Mouse (Mus musculus) right cerebral cortex, postnatal 36 days (tissue): ENCODE data around the gene Il7r.
"Not testable (repeated sequence)": the region's sequence is repeated elsewhere in the genome, so short reads cannot be mapped to it uniquely, and the experiment has no call there.

Experiments
- DNase-seq, 2 experiments: peaks; one replicate each; pipeline ENCODE4 v3.0.0; 2022; ENCODE audit warnings: low spot score in 2 of 2, mixed read lengths in 1 of 2

Il7r gene

DNA sequence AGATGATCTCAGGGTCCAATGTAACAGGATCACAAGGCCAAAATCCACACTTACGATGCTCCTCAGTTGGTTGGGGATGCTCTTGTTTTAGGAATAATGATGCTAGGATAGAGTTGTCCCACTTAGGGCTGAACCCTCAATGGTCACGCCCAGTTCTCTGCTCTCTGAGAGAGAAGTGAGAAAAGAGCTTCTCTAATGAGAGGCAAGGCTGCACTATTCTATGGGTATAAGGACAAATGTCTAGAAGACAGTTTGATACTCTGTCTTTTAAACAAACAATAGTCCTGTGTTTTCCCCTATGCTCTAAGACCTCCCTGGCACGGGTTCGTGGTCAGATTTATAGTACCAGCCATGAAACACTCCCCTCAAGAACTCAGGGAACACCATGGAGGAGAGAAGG is at the start of gene Il7r:
Gene Il7r (minus strand): TSS at position 101 of the 400 bp plus-strand sequence.
- no peak for DNase-seq

DNA sequence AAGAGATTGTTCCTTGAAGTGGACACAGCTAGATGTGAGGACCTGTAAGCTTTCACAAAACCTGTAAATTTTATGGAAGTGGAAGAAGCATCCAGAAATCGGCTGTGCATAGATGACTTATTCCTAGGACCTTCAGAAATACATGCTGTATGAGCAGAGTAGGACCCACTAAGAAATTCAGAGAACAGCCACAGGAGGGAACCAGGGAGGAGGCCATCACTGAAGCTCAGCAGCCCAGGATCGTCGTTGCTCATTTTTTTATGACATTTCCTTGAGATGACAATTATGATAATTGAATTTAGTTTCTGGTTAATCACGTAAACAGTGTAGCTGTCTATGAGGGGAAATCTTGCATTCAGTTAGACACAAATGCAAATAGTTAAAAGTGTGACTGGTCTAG is 47.3 kb upstream of the Il7r start:
- no peak for DNase-seq

- no peak for DNase-seq
Measured at GRCm38 (mm10) chr15:9574796-9575195, 44.8 kb upstream of the Il7r start.

- DNase-seq = no peak
Measured at GRCm38 (mm10) chr15:9573361-9573760, 43.4 kb upstream of the Il7r start.

DNA sequence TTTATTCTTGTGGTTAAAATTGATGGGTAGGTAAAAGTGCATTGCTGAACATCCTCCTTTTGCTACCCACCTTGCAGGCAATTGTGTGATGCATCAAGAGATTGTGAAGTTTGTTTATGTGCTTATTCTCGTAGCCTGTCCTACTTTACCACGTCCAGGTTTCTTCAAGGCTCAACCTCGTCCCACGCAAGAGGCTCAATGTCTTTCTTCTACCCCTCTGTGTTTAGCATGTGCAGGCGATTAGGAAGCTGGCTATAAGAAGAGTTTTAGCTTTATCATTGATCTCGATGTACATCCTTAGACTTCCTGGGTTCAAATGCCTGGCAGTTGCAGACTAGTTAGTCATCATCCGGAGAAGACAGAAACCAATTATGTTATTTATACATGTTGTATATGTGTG is 42.7 kb upstream of the Il7r start:
- no peak for DNase-seq

DNA sequence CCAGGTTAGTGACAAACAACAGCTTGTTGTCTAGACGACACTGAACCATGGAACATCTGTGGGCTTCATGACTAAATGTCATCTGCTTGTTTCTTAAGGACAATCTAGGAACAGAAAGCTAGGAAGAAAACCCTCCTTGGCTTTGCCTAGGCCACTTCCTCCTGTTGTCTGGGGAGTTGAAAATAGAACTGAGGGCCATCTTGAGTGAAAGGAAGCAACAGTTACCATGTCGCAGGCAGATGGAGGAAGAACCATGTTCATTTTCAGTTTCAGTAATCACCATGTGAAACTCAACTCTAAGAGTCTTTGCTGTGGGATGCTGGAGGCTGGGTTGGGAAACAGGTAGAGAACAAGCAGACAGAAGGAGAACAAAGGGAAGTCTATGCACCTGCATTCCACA is 41.9 kb upstream of the Il7r start:
- DNase-seq = no peak

DNA sequence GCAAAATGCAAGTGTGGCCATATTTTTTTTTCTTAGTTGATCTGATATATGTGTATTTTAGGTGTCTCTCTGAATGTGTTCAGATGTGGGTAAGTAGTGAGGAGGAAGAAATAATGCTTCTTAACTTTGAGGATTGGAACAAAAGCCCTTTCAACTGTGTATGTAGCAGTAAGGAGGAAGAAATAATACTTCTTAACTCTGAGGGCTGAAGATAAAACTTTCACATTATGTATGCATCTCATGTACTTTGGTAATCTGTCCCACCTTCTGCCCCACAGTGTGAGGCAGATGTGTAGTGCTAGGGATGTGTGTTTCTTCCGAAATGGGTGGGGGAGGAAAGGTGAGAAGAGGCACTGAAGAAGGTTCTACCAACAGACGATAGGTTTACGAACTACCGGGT is 37.3 kb upstream of the Il7r start:
- no peak for DNase-seq

GRCm38 (mm10) chr15:9565396-9565795 is 35.4 kb upstream of the Il7r start:
- DNase-seq = no peak

DNA sequence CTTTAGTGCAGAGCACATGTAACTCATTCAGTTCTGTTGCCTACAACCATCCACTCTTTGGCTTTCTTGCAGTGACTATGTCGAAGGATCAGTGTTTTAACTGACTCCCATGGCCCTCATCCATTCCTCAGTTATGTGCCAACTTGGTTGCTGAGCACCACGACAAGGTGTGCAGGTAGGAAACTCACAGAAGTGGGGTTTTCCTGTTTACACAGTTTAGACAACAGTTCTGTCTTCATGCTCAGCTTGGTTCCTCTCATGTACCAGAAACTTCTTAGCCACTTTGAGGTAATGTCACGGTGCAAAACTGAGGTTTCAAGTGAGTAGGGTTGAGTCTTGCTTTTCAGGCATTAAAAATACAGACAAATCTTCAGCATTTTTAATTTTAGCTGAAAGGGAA is 34.2 kb upstream of the Il7r start:
- DNase-seq = no peak

DNA sequence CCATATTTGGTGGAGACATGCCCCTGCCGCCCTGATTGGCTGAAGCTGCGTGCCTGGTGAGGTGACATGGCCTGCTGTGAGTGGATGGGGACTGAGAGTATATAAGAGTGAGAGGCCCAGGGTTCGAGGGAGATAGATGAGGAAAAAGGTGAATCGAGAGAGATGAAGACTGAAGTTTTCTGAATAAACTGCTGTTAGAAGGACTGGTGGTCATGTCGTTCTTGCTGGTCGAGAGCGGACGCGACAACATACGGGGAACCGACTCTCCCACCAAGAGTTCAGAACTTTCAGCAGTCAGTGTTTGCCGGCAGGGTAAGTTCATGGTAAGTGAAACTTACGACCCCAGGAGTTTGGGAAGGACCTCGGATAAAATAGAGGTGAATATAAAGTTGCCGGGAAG is 27.3 kb upstream of the Il7r start:
- not testable (repeated sequence) for DNase-seq

GRCm38 (mm10) chr15:9548951-9549350 is 19.0 kb upstream of the Il7r start:
- no peak for DNase-seq

GRCm38 (mm10) chr15:9535200-9535599 is 5.2 kb upstream of the Il7r start:
- no peak for DNase-seq

- no peak for DNase-seq
Measured at GRCm38 (mm10) chr15:9533356-9533902, 3.5 kb upstream of the Il7r start.

GRCm38 (mm10) chr15:9529646-9530045 is 330 bp downstream of the Il7r start:
- DNase-seq = no peak

GRCm38 (mm10) chr15:9528186-9528935 is 1.6 kb downstream of the Il7r start:
- DNase-seq = no peak

GRCm38 (mm10) chr15:9526412-9526811 is 3.6 kb downstream of the Il7r start:
- no peak for DNase-seq

DNA sequence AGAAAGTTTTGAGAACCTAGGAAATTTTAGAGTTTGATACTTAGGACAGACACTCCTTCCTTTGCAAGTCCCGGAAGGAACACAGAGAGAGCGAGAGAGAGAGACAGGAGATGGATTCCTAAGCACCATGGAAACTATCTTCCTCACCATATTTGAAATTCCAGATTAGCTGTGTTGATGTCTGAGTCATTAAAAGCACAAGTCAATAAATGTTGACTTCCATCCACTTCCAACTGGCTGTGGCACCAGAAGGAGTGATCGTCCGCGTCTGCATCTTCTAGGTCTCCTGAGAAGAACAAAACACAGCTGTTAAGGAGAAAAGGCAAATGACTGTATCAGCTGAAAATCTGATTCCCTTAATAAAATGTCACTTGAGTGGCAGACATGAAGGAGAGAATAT is 5.1 kb downstream of the Il7r start:
- DNase-seq = no peak

GRCm38 (mm10) chr15:9523956-9524355 is 6.0 kb downstream of the Il7r start:
- no peak for DNase-seq

DNA sequence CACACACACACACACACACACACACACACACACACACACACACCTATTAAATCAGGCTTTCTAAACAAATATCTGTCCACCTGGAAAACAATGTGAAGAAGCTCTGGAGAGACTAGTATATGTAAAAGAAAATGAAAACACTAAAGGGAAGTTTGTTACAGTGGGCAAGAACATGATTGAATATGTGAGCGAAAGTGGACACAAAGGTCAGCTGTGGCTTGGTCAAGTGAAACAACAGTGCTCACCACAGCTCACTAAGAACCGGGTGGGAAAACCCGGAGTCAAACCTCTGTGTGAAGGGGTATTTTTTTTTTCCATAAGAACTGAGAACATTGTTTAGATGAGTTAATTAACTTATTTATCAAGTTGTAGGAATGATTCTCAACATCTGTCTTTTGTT is 6.9 kb downstream of the Il7r start:
- DNase-seq = no peak

DNA sequence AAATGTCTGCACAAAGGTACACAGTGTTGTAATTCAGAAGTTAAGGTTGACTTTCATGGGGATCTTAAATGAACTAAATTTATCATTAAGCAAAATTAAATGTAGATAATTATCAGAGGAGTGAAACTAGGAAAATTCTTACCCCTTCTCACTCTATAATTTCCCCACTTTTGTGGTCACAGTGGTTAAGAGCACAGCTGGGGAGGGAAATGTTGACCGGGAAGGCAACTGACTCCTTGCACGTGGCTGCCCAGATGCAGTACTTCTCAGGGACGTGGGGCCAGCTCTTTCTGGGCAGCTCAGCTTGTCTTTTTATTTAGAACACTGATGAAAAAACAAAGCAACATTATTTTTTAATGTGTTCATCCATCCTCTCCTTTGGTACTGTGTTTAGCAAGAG is 37.9 kb downstream of the Il7r start:
- no peak for DNase-seq

DNA sequence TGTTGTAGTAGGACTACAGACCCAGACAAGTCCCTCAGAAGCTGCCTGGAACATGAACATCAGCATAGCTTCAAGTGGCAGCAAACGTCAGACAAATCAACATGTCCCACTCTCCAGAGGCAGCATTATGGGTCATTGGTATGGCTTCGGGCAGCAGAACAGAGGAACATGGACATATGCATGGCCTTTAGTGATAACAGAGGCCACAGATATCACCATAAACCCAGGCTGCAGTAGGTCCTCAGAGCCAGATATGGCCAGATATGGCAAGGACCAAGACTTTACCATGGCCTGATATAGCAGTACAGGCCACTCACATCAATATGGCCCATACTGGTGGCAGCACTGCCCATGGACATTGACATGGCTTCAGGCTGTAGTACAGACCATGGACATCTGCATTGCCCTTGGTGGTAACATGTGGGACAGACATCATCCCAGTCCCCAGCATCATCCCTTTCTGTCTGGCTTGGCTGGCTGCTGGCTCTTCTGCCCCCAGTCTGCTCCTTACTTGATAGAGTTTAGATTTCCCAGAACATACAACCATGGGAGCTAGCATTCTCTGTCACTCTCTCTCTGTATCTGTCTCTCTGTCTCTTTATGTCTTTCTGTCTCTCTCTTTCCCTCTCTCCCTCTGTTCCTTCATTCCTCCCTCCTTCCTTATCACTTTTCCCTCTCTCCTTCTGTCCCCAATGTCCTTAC is 40.4 kb downstream of the Il7r start:
- DNase-seq = no peak

DNA sequence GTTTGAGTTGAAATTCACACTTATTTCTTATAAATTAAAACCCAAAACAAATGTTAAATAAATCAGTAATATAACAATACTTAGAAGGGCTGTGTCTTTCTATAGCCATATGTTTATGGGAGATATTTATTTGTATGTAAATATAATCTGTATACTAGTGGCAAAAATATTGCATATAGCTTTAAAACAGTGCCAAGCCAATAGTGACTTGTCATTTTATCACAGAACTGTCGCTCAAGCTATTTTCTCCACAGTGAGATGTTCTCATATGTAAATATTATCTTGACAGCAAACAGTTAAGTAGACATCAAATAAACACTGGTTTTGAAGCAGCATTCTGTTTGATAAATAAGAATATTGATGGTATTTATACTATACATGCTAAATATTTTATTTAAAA is 56.8 kb downstream of the Il7r start:
- no peak for DNase-seq

DNA sequence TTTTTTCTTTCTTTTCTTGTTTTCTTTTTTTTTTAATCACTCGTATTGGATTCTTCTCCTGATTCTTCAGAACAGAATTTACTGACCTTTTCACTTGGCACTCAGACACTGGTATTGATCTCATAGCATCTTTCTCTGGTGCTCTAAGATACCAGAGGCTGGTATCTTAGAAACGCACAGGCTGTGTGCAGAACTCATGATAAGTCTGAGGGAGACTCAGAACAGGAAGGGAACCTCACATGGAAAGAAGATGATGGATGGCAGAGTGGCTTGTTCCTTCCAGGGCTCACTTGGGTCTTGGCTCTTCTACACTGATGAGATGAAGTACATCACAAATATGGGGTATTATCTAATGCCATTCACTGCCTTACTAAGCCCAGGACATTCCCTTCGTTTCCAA is 57.4 kb downstream of the Il7r start:
- no peak for DNase-seq
